Mouse (Mus musculus) kidney, adult 2 months (tissue): Measurements from ENCODE around the gene Parp6.

Source experiments
- CTCF ChIP-seq: fragments of 200-500 bp; conservative IDR thresholded peaks from 2 replicates; pipeline ENCODE4 v1.5.1; 2011; ENCODE audit warnings: low read depth, mild to moderate bottlenecking, control low read depth, low read length, moderate library complexity, mixed read lengths; ENCODE audit not compliant: insufficient read depth, insufficient read length
- POLR2A ChIP-seq: fragments of 200-500 bp; IDR thresholded peaks from one replicate; pipeline ENCODE4 v1.6.1; 2011; ENCODE audit warnings: low read depth, low read length, control low read depth

- TF ChIP-seq CTCF (no peak), POLR2A (no peak)
Measured at GRCm38 (mm10) chr9:59667250-59667649, 50.2 kb downstream of the Parp6 start.
